Mouse (Mus musculus) frontal cortex, postnatal 14 days (tissue): ENCODE data around the gene Zc3h14.

ENCODE experiments used
- DNase-seq, 2 experiments: peaks; one replicate each; pipeline ENCODE4 v3.0.0; 2022; ENCODE audit warnings: low spot score in 2 of 2

The Zc3h14 gene

DNA sequence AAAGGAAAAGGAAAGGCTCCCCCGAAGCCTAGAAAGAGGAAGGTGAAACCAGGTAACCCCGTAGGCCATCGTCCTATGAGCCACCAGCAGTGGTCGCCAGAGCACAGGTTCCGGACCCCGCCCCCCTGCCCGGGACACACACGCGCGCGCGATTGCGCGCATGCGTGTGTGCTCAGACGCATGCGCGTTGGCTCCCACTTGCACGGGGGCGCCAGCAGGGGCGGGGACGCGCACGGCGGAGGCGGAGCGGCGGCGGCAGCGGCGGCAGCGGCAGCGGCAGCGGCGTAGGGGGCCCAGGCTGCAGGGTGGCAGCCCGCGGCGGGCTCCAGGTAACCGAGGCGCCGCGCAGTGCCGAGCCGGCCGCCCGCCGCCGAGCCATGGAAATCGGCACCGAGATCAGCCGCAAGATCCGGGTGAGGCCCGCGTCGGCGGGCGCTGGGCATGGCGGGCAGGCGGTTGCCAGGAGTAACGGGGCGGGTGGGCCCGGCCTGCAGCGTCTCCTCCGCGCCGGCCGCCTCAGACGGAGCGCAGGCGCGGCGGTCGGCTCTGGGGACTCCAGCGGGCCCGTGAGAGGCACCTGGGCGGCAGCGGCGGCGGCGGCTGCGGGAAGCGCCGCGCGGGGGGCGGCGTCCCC, at the start of gene Zc3h14:
Gene Zc3h14 (plus strand): TSS at position 219 of the 634 bp plus-strand sequence.
- DNase-seq: peak; percentile 79 to 89

- DNase-seq: no peak
Observed at GRCm38 (mm10) chr12:98697202-98697601, 49.6 kb upstream of the Zc3h14 start.

GRCm38 (mm10) chr12:98701564-98701963, 45.2 kb upstream of the Zc3h14 start:
- DNase-seq: no peak

DNA sequence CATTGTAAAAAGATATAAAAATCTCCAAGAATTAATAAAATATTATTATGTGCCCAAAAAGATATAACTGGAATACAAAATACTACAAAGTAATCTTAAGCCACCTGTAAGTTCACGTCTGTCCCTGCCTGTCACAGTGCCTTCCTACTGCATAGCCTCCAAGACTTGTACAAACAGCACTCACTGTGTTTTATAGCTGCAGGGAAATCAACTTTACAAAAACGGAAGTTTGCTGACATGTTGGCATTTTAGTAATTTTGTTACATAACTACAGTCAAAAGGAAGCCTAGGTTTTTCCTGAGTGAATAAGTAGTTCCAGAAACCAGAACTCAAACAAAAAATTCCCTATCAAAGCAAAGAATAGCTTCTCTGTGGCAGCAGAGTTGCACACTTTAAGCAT, 43.2 kb upstream of the Zc3h14 start:
- DNase-seq: no peak

- no peak for DNase-seq
Observed at GRCm38 (mm10) chr12:98703961-98704360, 42.8 kb upstream of the Zc3h14 start.

DNA sequence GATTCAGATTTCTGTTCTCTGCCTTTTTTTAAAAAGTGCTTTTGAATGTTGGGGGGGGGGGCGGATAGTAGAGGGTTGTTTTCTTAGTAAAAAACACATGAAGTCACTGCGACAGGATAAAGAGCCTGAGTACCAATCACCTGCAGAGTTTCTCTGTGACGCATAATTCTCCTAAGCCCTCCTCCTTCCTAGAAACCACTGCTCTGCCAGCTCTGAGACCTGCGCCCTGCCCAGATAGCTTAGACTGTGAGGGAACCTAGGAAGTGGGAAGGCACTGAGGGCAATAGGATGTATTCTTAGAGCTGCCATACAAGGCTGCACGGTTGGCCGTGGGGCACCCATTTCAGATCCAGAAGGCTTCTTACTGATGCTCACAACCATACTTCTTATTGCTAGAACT, 33.9 kb upstream of the Zc3h14 start:
- DNase-seq: no peak

DNA sequence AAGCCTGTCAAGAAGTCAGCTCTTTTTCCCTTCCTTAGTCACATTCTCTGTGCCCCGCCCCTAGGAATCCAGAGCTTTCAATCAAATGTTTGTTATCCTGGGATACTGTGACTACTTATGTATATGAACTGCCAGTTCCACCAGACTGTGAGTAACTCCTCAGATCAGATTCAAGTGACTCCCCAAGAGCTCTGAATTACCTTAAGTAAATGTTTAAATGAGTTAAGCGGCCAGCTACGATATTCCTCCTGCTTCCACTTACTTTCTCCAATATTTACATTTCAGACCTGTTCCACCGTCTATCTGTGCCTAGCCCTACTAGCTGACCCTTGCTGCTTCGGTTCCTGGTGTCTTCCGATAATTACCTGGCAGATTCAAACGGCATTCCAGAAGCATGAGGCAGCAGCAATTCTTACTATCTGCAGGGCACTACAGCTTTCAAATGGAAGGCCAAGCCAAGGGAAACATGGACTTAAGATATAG, 33.1 kb upstream of the Zc3h14 start:
- no peak for DNase-seq

GRCm38 (mm10) chr12:98714757-98715156, 32.0 kb upstream of the Zc3h14 start:
- no peak for DNase-seq

GRCm38 (mm10) chr12:98716142-98716541, 30.6 kb upstream of the Zc3h14 start:
- DNase-seq: no peak

GRCm38 (mm10) chr12:98720628-98721027, 26.1 kb upstream of the Zc3h14 start:
- DNase-seq: no peak

- DNase-seq: no peak
Observed at GRCm38 (mm10) chr12:98721030-98721429, 25.7 kb upstream of the Zc3h14 start.

DNA sequence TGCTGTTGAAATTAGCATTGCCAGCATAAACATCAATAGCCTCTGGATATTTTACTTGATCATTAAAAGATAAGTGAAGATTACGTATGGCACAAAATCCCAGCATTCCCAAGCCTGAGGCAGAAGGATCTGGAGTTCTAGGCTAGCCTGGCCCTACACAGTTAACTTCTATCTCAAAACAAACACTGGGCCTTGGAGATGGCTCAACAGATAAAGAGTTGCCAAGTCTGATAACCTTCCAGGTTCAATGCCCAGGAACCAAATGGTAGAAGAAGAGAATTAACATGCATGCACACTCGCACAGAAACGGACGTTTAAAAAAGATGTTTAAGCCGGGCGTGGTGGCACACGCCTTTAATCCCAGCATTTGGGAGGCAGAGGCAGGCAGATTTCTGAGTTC, 22.5 kb upstream of the Zc3h14 start:
- DNase-seq: no peak

DNA sequence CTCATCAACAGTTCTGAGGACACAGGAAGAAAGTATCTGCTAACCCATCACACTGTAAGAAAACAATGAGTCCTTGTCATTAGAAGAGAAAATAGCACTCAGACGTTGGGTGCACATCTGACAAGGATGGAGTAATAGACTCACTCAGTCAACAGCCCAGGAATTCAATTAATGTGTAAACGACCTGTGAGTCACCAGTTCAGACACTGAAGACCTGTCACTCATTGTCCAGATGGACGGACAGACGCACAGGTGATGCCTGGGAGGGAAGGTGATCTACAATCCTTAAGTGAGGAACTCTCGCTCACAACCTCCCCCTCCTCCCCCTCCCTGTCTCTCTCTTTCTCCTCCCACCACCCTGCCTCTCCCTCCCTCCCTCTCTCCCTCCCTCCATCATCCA, 21.8 kb upstream of the Zc3h14 start:
- no peak for DNase-seq

DNA sequence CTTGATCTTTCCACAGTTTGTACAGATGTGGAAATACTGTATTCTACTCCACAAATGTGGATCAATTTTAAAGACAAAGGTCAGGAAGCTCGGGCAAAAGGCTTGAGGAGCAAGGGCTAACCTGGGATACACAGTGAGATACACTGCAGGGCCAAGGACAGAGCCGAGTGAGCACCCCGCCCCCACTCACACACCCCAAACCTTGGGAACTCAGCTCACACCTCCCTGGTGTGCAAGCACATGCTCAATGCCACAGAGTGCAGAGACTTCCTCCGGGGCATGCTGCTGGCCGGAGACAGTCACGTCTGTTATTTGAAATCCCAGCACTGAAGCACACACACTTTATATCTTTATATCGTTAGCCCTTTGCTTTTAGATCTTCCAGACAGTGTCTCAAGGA, 20.7 kb upstream of the Zc3h14 start:
- no peak for DNase-seq

DNA sequence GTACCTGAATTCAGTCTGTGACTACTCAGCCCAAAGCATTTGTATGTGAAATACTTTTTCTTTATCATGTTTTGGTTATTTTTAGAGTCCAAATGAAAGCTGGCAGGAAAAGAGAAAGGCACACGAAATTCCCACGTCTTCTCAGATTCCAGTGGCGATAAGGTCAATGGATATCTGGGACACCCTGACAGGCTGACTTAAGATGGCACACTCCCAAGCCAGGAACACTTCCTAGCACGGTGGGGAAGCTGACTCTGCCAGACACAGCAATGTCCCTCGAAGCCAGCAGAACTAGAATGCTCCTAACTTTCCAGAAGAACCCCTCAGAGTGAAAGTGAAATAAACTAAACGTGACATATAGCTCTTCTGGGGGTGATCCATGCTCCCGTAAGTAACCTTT, 19.6 kb upstream of the Zc3h14 start:
- no peak for DNase-seq

DNA sequence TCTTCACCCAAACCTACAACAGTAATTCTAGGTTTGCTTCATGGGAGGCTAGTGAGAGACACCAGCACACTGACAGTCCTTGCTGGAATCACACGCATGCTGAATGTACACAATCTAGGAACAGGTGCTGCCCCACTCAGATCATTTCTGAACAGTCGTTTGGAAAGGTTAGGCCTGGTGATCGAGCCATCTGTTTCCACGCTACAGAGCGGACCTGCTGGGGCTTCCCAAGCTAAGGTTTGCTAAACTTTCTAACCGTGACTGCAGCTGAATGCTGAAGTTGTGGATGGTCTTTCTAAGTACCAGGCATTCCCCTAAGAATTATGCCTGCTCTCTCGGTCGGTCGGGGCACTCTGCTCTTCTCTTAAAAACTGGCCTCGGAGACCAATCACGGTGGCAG, 16.1 kb upstream of the Zc3h14 start:
- no peak for DNase-seq

DNA sequence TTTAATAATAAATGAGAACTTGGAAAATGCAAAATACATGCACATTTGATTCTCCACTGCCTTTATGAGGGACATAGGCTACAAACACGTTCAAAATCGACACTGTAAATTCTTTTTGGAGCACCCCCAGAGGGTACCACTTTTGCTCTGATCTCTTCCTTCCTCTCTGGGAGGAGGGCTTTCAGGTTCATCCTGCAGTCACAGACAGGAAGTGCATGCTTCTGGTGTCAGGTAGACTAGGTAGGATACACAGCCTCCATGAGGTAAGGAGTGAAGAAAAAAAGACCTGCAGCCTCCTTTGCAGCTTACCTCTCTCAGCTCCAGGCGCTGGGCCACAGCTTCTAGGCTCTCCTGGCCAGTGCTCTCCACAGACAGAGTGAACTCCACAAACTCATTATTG, 13.6 kb upstream of the Zc3h14 start:
- no peak for DNase-seq

DNA sequence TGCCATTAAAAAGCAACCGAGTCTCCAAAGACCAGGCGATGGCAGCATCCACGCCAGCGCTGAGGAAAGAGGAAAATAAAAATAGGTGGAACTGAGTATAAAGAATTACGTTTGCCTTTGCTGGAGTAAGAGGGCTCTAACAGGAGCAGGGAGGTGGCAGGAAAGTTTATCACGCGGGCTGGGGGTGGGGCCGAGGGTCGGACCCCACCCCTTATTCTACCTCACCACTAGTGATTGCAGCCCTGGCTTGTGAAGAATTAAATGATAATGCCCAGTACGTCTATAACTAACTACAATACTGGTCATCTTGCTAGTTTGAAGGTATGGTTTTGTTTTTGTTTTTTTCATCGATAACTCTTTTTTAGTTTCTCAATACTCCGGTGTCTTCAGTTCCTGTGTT, 13.0 kb upstream of the Zc3h14 start:
- no peak for DNase-seq

GRCm38 (mm10) chr12:98734246-98734879, 12.4 kb upstream of the Zc3h14 start:
- DNase-seq: peak; percentile 71 to 75

DNA sequence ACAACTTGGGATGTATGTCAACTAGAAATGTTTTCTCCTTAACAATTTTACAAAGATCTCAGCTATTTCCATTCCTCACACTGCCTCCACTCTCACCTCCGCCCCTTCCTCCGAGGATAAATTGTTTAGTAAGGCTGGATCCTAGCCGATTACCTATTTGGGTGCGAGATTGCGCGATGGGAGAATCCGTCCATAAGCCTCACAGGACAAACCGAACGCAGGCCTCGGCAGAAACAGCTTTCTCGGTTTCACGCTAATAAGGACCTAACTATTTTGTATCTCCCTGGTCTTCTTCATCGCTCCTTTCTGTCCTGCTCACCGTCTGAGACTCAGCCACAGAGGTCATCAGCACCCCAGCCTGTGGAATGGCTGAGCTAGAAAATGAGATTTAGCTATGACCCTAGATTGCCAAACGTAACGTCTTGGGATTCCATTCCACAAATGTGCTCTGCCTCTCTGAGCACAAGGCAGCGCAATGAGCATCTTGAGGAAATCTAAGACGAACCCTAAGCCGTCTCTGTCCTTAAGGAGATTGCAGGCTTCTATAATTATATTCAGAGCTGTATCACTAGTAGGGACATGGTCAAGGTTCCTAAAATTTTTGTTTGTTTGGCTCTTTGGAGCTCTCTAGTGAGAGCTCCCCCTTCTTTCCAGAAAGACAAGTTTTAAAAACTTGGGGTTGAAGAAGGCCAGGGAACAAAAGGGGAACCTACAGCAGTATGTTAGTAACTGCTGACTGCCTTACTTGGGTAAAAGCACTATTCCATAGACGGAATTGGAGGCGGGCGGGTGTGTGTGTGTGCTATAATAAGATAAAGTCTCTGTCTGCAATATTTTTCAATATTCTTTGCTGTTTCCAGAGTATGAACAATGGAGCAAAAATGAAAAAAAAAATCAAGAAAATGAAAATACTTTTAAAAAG, 11.6 kb upstream of the Zc3h14 start:
- no peak for DNase-seq

GRCm38 (mm10) chr12:98736951-98737800, 9.6 kb upstream of the Zc3h14 start, which contains the start of gene Ptpn21:
Gene Ptpn21 (minus strand): TSS chr12:98737405.
- no peak for DNase-seq
